Mouse (Mus musculus): ENCODE measurements around the gene Osmr.
"Not testable (repeated sequence)": the region's sequence is repeated elsewhere in the genome, so short reads cannot be mapped to it uniquely, and the experiment has no call there.

The Osmr gene

DNA sequence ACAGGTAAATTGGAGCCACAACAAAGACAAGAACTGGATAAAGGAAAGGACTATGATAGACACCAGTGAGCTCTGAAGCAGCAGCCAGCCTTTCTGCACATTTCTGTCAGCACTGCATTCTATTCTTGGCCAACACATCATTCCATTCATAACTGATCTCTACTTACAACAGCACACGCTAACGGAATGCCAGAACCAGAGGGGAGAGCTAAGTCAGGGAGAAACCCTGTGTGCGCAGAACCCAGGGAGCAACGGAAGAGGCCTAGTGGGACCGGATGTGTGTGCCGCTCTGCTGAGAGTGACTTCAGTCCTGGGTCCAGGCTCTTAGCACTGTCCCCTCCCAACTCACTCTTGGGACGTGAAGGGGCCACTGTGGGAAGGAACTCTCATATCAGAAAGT, 13.2 kb downstream of the Osmr start:
- no peak for DNase-seq (ENCODE audit: low read depth, low spot score)

DNA sequence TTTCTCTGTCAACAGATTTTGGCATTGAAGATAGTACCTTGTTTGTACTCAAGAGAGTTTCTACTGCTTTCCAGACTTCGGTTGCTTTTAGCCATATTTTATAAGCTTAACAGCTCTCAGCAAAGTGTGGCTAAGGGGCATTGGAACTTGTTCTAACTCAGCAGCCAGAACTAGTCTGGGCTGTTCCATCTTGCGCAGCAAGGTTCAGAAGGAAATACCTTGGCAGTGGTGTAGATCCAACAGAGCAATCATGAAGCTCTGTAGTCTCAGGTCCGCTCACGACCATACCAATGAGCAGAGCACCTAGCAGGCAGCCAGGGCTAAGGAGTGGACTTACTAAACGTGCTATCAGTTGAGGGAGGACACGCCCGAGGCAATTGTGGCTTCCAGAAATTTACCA, 15.0 kb downstream of the Osmr start:
- DNase-seq (ENCODE audit: low read depth, low spot score): no peak

DNA sequence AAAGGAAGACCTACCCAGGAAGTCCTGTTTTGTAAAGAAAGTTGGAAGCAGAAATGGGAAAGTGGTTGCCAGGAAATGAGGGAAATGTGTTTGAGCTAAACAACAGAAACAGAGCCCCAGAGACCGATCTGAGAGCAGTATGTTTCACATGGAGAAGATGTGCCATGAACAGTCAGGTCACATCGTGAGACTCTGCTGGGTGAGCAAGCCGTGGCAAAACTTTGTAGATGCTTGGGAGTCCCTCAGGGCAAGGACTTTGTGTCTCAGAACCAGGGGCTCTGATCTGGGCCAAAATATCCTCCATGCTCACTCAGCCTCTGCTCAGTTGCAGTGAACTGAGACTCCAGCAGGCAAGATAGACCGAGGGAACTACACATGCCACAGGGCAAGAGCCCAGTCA, 15.9 kb downstream of the Osmr start:
- DNase-seq (ENCODE audit: low read depth, low spot score): no peak

DNA sequence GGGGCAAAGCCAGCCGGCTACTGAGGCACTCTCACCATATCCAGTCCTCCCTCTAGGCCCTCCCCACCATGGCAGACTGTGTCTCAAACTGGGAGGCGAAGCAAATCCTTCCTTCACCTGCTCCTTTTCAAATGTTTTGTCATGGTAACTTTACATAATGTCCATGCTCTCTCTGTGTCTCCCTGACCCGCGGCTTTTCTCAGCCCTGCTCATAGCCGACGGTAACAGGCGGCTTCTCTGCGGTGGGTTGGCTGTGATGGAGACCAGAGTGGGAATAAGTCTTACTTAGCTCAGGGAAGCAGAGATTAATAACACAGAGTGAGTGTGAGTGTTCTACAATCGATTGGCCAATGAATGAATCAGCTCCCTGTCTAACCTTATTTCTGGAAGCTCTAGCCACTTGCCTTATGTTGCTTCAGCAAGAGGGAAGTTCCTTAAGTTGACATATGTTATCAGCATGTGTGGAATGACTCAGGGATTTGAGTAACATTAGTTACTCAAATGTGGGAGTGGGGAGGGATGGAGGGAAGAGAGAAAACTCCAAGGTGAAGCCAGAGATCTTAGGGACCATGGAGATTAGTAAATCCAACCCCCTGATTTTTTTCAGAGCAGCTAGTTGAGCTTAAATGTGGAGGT, 17.4 kb downstream of the Osmr start:
- DNase-seq (ENCODE audit: low read depth, low spot score): no peak

- DNase-seq (ENCODE audit: low read depth, low spot score): no peak
Observed at GRCm38 (mm10) chr15:6849851-6850250, 24.9 kb downstream of the Osmr start.

DNA sequence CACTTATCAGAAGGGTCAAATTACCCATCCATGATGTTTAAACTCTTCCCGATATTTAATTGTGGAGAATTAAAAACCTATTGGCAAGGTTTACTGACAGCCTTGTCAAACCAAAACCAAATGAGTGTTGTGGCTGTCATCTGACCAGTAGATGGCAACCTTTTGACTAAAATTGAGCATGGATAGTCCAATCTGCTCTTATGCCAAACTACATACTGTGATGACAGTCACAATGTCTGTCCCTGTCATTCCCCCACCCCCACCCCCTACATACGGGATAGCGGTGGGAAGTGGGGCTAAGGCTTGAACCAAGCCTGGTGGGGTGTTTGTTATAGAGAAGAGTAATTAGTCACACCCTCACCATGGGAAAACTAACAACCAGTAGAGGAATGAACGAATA, 34.6 kb downstream of the Osmr start:
- peak; percentile 9 for DNase-seq (ENCODE audit: low read depth, low spot score)

- DNase-seq (ENCODE audit: low read depth, low spot score): no peak
Observed at GRCm38 (mm10) chr15:6815807-6816206, 59.0 kb downstream of the Osmr start.

DNA sequence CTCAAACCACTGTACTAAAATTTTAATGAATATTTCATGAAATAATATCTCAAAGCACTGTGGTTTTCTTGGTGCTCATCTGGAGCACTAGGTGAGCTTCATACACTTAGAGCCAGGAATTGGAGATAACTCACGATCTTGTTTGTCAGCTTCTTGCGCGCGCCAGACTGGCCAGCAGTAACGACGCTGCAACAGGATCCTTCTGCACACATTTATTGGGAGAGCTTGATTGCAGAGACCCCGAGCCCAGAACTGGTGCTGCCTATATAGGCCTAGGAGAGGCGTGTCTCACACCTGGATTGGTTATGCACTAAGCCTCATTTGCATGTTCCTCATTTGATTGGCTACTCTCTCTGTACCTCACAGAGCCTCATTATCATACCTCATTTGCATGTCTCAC, 73.6 kb downstream of the Osmr start:
- DNase-seq (ENCODE audit: low read depth, low spot score): not testable (repeated sequence)

GRCm38 (mm10) chr15:6792846-6793245, 81.9 kb downstream of the Osmr start:
- no peak for DNase-seq (ENCODE audit: low read depth, low spot score)

DNA sequence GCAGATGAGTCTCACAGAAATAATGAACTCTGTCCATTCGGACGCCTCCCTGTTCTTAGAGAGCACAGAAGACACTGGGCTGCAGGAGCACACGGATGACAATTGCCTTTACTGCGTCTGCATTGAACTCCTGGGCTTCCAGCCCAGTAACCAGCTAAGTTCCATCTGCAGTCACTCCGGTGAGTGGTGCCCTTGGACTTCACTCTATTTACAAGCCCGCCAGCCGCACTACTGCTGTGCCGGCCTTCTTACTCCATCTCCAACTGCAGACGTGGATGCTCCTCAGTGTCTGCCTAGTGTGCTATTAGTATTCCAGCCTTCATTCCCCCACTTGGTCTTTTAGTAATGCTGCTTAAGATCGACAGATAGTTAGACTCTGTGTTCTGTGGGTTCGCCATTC, 83.1 kb downstream of the Osmr start:
- no peak for DNase-seq (ENCODE audit: low read depth, low spot score)

DNA sequence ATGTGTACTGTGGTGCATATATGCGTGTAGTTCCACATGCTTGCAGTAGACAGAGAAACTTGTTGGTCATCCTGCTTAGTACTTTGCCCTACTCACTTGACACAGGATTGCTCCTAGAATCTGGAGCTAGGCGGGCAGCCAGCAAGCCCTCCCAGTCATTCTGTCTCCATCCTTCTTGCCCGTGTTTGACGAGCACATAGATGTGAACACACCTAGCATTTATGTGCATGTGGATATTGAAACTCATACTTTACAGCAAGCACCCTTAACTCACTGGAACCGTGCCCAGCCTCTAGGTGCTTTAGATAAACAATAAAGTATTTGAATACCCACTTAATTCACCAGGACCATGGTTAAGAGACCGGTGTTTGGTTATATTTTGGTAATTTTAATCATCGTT, 84.8 kb downstream of the Osmr start:
- DNase-seq (ENCODE audit: low read depth, low spot score): no peak

DNA sequence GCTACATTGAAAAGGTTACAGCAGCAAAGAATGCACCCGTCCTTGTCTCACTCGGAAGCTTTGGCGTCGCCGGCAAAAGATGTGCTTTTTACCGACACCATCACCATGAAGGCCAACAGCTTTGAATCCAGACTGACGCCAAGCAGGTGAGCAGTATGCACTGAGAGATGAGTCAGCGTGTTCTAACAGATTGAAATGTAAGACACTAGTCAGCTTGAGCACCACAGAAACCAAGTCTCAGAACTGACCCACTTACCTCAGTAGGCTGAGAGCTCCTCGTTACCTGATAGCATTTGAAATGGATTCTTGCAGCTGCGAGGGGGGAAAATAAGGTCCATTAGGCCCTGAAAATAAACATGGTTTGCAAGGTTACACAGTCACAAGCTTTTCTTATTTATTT, 87.5 kb downstream of the Osmr start:
- DNase-seq (ENCODE audit: low read depth, low spot score): no peak

DNA sequence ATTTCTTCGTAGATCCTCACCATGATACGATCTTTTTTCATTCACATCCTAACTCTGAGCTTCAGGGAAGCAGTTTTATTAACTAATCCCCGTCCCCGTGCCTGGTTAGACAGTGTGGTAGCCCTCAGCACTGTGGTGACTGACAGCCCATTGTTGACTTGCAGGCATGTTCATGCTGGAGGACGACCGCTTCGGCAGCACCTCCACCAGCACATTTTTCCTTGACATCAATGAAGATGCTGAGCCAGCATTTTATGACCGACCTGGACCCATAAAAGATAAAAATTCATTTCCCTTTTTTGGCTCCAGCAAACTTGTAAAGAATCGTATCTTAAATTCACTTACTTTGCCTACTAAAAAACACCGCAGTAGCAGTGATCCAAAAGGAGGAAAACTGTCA, 88.6 kb downstream of the Osmr start:
- DNase-seq (ENCODE audit: low read depth, low spot score): no peak

DNA sequence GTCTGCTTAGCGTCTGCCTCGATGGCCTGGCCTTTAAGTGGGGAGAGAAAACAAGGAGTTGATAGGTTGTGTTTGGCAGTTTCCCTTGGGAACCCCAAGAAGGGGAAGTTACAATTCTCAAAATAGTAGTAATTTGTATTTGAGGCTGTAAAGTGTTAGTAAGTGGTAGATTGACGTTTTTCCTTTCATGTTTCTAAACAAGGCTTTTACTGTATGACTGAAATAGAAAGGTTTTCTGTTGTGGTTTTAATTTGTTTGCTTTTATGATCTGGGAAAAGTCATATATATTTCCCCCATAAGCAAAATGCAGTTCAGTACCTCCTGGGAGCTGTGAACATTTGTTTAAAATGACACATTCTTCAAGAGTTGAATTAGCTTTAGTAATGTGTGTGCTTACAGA, 102.5 kb downstream of the Osmr start:
- DNase-seq (ENCODE audit: low read depth, low spot score): no peak
